Mouse (Mus musculus): ENCODE data around the gene Selenop.

Gene Selenop

DNA sequence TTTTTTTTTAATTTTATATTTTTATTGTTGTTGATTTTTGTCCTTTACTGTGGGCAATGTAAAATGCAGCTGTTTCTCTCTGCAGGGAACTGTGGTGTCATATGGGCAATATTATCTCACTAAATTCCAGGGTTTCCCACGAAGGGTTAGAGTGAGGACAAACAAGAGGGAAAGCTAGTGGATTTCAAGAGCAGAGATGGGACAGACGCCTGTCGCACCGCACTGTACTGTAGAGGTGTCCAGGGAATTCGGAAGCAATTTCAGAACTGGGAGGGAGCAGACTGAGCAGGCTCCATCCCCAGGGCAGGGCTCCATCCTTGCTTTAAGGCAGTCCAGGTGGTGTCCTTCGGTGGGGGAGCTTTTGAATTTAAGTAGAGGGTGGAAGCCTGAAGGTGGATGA is 2.9 kb downstream of the Selenop start:
- DNase-seq: peak; percentile 31

- DNase-seq: no peak
These were observed 4.8 kb downstream of the Selenop start for GRCm38 (mm10) chr15:3273191-3273590.

DNA sequence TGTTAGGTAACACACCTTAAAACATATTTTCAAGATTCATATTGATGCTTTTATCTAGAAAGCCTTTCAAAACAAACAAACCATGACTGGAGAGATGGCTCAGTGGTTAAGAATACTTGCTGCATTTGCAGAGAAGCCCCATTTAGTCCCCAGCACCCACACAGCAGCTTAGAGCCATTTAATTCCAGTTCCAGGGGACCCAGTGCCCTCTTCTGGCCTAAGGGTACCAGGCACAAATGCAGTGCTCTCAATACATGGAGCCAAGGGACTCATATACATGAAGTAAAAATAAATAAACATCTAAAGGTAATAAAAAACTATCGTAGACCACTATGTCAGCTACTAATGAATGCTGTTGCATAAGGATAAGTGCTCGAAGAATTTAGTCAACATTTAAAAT is 9.0 kb downstream of the Selenop start:
- no peak for DNase-seq

DNA sequence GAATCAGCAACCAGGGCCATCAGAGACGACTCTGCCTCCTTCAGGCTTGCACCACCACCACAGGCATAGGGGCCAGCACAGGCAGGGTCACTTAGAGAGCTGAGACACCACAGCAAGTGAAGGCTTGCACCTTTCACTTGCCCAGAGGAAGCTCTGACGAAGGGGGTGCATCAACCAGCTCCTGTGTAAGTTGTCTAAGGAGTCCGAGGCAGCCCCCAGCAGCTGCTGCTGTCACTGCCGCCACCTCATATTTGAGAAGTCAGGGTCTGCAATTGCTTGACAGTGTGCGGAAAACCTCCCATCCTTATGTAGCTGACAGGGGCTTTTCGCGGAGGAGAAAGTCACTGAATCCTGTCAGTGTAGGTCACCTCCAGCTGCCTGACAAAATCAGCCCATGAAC is 10.9 kb downstream of the Selenop start:
- DNase-seq: no peak

DNA sequence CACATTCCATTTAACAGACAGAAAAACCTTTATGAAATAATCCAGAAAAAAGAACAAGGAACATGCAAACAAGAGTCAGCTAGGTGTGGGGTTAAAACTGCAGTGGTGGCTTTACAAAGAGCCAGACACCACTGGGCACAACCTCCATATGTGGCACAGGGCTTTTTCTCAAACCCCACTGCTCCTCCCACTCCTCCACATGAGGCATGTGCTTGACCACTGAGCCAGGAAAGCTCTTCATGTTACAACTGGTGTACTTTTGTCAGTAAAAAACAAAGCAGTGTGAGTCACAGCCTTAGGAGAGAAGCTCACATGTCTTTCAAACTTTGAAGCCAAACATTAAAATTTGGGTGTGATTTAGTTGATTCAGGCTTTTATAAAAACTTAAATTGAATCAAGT is 12.9 kb downstream of the Selenop start:
- no peak for DNase-seq

DNA sequence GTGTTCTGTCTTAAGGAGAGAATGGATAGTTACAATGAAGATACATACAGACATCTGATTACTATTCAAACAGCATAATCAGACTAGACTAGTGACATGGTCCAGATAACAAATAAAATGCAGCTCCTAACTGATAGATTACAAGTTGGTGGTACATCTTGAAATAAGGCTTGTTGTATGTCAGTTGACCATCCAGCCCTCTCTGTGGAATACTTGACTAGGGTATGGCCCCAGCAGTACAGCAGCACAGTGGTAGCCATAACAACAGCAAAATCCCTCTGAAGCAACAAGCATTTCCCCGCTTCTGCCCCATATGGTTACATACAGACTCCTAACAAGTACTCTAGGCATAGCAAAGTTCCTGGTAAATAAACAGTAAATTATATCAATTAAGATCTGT is 13.4 kb downstream of the Selenop start:
- no peak for DNase-seq

DNA sequence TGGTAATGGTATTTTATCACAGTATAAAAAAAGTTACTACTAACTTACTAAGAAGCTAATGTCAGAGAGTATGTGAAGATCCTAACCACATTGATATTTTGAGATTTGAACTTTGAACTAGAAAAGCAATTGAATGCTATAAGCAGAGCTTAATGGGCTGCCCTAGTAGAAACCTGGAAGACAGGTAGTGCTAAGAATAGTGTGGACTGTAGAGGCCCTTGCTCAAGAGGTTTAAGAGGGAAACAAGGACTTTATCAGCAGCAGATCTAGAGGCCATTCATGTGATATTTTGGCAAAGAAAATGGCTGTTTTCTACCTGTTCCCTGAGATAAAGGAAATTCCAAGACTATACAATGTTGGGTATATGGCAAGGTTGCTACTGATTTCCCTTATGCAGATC is 17.7 kb downstream of the Selenop start:
- DNase-seq: no peak

- no peak for DNase-seq
These were observed 22.1 kb downstream of the Selenop start for GRCm38 (mm10) chr15:3290435-3290834.

DNA sequence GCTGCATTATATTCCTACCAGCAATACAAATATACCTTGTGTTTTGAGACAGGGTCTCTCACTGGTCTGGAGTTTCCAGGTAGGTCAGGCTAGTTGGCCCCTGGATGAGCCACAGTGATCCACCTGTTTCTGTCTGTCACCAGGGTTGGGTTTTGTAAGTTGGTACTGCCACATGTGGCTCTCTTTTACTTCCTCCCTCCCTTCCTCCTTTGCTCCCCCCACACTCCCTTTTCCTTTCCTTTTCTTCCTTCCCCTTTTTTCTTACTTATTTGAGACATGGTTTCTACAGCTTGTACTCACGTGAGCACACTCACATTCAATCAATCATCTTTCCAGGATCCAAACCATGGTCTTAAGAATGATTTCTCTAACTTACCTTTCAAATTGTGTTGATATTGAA is 25.1 kb downstream of the Selenop start:
- no peak for DNase-seq

DNA sequence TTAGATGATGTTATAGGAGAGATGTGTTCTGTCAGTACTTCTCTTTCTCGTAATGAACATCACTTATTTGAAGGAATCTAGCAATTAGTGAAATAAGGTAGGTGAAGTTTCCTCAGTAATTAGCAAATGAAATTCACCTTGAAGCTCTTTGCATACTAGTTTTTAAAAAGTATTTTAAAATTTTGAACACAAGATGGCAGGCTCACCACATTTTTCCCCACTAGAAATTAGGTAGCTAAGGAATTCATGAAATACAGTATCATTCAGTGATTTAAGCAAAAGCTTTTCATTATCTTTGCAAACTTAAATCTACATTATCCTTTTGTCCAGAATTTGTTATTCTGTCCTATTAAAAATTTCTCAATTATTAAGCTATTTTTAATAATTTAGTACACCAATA is 27.6 kb downstream of the Selenop start:
- no peak for DNase-seq

DNA sequence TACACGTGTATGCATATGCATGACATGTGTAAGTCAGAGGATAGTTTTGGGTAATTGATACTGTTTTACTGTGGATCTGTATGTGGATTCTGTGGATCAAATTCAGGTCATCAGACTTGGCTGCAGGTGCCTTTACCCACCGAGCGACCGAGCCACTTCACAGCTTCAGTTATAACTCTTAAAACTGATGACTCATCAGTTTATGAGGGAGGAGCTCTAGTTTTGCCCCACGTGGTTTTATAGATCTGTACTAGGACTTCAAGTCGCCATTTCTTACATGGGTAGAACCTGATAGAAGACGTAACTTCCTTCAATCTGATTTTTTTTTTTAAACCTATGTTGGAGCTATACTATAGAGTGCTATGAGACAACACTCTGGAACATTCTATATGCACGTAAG is 29.3 kb downstream of the Selenop start:
- no peak for DNase-seq

DNA sequence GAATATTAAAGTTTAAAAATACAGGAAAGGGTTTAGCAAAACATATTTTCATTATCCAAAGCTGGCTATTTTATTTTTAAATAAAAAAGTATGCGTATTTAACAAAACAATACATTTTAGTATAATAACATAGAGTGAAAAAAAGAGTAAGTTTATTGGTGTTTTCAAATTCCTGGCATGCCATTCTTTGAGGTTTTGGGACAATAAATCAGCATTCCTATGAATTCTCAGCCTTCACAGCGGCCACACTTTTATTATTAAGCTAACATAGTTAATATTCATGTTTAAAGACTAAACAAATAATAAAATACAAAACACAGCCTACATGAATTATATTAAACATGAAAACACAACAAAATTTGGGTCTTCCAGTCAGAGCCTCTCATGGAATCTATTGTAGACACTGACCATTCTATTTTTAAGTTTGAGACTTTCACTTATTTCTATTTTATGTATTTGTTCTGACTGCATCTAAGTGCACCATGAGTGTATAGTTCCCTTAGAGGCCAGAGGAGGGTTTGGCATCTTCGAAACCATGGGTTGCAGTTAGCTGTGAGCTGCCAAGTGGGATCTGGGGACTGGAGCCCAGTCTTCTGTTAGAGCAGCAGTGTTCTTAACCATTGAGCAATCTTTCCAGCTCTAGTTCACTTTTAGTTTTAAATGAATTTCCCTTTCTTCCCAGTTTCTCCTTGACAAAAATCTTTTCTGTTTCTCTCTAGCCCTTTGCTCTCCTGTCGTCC is 32.2 kb downstream of the Selenop start:
- DNase-seq: no peak

GRCm38 (mm10) chr15:3303426-3303825 is 35.1 kb downstream of the Selenop start, which contains the start of gene Ccdc152:
Ccdc152 (minus strand) TSS chr15:3303526.
- DNase-seq: no peak

GRCm38 (mm10) chr15:3309856-3310255 is 41.5 kb downstream of the Selenop start:
- no peak for DNase-seq

GRCm38 (mm10) chr15:3312937-3313336 is 44.6 kb downstream of the Selenop start:
- DNase-seq: no peak

DNA sequence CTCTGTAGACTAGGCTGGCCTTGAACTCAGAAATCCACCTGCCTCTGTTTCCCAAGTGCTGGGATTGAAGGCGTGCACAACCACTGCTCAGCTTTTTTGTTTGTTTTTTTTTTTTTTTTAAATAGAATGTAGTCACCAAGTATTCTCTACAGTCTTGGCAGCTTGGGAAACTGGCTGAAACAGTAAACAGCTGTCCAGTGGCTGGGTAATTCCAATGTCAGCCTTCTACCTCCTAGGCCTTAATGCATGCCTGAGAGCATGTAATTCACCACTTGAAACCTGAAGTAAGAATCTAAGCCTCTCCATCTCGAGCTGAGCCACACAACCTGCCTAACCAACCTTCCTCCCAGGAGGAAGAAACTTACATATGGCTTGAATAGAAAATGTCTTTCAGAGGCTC is 48.3 kb downstream of the Selenop start:
- no peak for DNase-seq

- no peak for DNase-seq
These were observed 51.6 kb downstream of the Selenop start for GRCm38 (mm10) chr15:3319929-3320328.

- no peak for DNase-seq
These were observed 54.7 kb downstream of the Selenop start for GRCm38 (mm10) chr15:3323041-3323440.

Measured in thymus, postnatal 25 days (tissue).